Mouse (Mus musculus) forebrain, embryonic 16.5 days (tissue): ENCODE results near the gene Lrp8. TPM values are rescaled to one million over a fixed set of nuclear protein-coding genes. Genes with fewer than 3 reads are reported as not detected.
A peak's percentile ranks its signal among the peaks of the same experiment; 100 is the strongest.

Source experiments
- ATAC-seq: fragments of 200-750 bp; cut with Nextera tagmentation; 2 replicates; pipeline ENCODE4 v1.8.0; 2017; ENCODE audit warnings: mild to moderate bottlenecking, moderate library complexity
- H3K27ac ChIP-seq: fragments of 300-500 bp; sonication (generic); 2 replicates; pipeline ENCODE4 v1.5.1; 2014; ENCODE audit warnings: low read length, control low read depth
- H3K27me3 ChIP-seq: fragments of 300-500 bp; sonication (generic); replicated peaks from 2 replicates; pipeline ENCODE4 v1.6.1; 2014; ENCODE audit warnings: low read length; ENCODE audit not compliant: control insufficient read depth, insufficient read depth
- H3K36me3 ChIP-seq: fragments of 300-500 bp; sonication (generic); 2 replicates; pipeline ENCODE4 v1.6.1; 2014; ENCODE audit not compliant: control insufficient read depth, insufficient read depth
- H3K4me1 ChIP-seq: fragments of 300-500 bp; sonication (generic); replicated peaks from 2 replicates; pipeline ENCODE4 v1.6.1; 2014; ENCODE audit warnings: low read length; ENCODE audit not compliant: control insufficient read depth, insufficient read depth
- H3K4me2 ChIP-seq: fragments of 300-500 bp; sonication (generic); 2 replicates; pipeline ENCODE4 v1.6.1; 2014; ENCODE audit warnings: mild to moderate bottlenecking, low read length, control low read depth
- H3K4me3 ChIP-seq: fragments of 300-500 bp; sonication (generic); replicated peaks from 2 replicates; pipeline ENCODE4 v1.5.1; 2014; ENCODE audit warnings: mild to moderate bottlenecking, low read length, control low read depth
- H3K9ac ChIP-seq: fragments of 300-500 bp; sonication (generic); replicated peaks from 2 replicates; pipeline ENCODE4 v1.6.1; 2014; ENCODE audit warnings: low read depth, low read length, control low read depth
- H3K9me3 ChIP-seq: fragments of 300-500 bp; sonication (generic); 2 replicates; pipeline ENCODE4 v1.6.1; 2016; ENCODE audit warnings: low read length; ENCODE audit not compliant: control insufficient read depth
- WGBS: fragments of 180-500 bp; shearing (Covaris S2); extraction: QIAGEN DNeasy Blood & Tissue Kit; methylation state at CpG from one replicate; pipeline ENCODE4 v1.1.7; 2014; 5-methylcytosine and 5-hydroxymethylcytosine counted together
- polyA plus RNA-seq: library from polyadenylated mRNA; unstranded; fragments of >200 nt; fragmentation: Nextera tagmentation; extraction: Ambion mirVana; gene quantifications from 2 replicates; pipeline ENCODE4 v1.2.1, GENCODE M21; 2015

Lrp8 gene
- polyA plus RNA-seq, 1 experiment from 2014 or later = 71.8 TPM

GRCm38 (mm10) chr4:107819990-107820719 lies 18.1 kb downstream of the Lrp8 start:
- Histone ChIP-seq H3K27me3 (no peaks in the 10 kb centered on the region), H3K4me2 (no peak overlapping the region), H3K36me3 (no peaks in the 10 kb centered on the region), H3K9me3 (no peaks in the 10 kb centered on the region), H3K27ac (peak overlapping the region; percentile 58), H3K4me1 (peaks cover 99% of the 10 kb centered on the region), H3K9ac (peak overlapping the region; percentile 28; the same call in 1 of the 2 replicates), H3K4me3 (no peak overlapping the region)
- WGBS = 20% methylated on average over 16 of the region's 16 CpGs
- ATAC-seq = peak; percentile 23

- no peaks in the 10 kb centered on the region for H3K27me3 ChIP-seq
- no peak overlapping the region for H3K4me3 ChIP-seq
- peaks cover 100% of the 10 kb centered on the region for H3K4me1 ChIP-seq
- H3K9me3 ChIP-seq = no peaks in the 10 kb centered on the region
- H3K9ac ChIP-seq = no peak overlapping the region
- peak overlapping the region; percentile 58 for H3K27ac ChIP-seq
- H3K4me2 ChIP-seq = no peak overlapping the region
- WGBS = 52% methylated on average over 8 of the region's 8 CpGs
- H3K36me3 ChIP-seq = no peaks in the 10 kb centered on the region
- peak; percentile 13 for ATAC-seq
Measured at GRCm38 (mm10) chr4:107820856-107821619, 19.0 kb downstream of the Lrp8 start.

- H3K27me3 ChIP-seq = no peaks in the 10 kb centered on the region
- WGBS = 9% methylated on average over 9 of the region's 9 CpGs
- peaks cover 99% of the 10 kb centered on the region for H3K4me1 ChIP-seq
- ATAC-seq = peak; percentile 66
- H3K4me2 ChIP-seq = peak overlapping the region; percentile 30
- H3K9me3 ChIP-seq = no peaks in the 10 kb centered on the region
- H3K27ac ChIP-seq = peak overlapping the region; percentile 75
- H3K9ac ChIP-seq = no peak overlapping the region; the same call in none of the 2 replicates
- H3K36me3 ChIP-seq = no peaks in the 10 kb centered on the region
- no peak overlapping the region for H3K4me3 ChIP-seq
Measured at GRCm38 (mm10) chr4:107822936-107823411, 20.9 kb downstream of the Lrp8 start.

- Histone ChIP-seq H3K27ac (peak overlapping the region; percentile 75), H3K4me3 (0 out of 2 replicates have a peak overlapping the region, but pooled peaks have one; percentile 0), H3K4me1 (peaks cover 99% of the 10 kb centered on the region), H3K9me3 (no peaks in the 10 kb centered on the region), H3K4me2 (peak overlapping the region; percentile 30), H3K36me3 (no peaks in the 10 kb centered on the region), H3K9ac (peak overlapping the region; percentile 0), H3K27me3 (no peaks in the 10 kb centered on the region)
- 3% methylated on average over 11 of the region's 11 CpGs for WGBS
- ATAC-seq = peak; percentile 13; the same call in 1 of the 2 replicates
Measured at GRCm38 (mm10) chr4:107823511-107823910, 21.4 kb downstream of the Lrp8 start.

- Histone ChIP-seq H3K4me1 (peaks cover 99% of the 10 kb centered on the region), H3K27ac (peak overlapping the region; percentile 96), H3K4me3 (no peak overlapping the region), H3K27me3 (no peaks in the 10 kb centered on the region), H3K9ac (peak overlapping the region; percentile 52), H3K4me2 (peak overlapping the region; percentile 38), H3K36me3 (no peaks in the 10 kb centered on the region), H3K9me3 (no peaks in the 10 kb centered on the region)
- 4% methylated on average over 10 of the region's 10 CpGs for WGBS
- ATAC-seq = peak; percentile 89
Measured at GRCm38 (mm10) chr4:107828727-107829218, 26.7 kb downstream of the Lrp8 start.

GRCm38 (mm10) chr4:107829675-107830074 lies 27.6 kb downstream of the Lrp8 start:
- 0 out of 2 replicates have a peak overlapping the region, but pooled peaks have one; percentile 2 for H3K4me2 ChIP-seq

GRCm38 (mm10) chr4:107830189-107830588 lies 28.1 kb downstream of the Lrp8 start:
- WGBS = 42% methylated on average over 10 of the region's 10 CpGs
- H3K4me1 ChIP-seq = peaks cover 99% of the 10 kb centered on the region
- H3K4me3 ChIP-seq = no peak overlapping the region
- peak overlapping the region; percentile 96 for H3K27ac ChIP-seq
- H3K9ac ChIP-seq = peak overlapping the region; percentile 46
- H3K9me3 ChIP-seq = no peaks in the 10 kb centered on the region
- no peak for ATAC-seq
- H3K4me2 ChIP-seq = no peak overlapping the region
- no peaks in the 10 kb centered on the region for H3K27me3 ChIP-seq
- no peaks in the 10 kb centered on the region for H3K36me3 ChIP-seq

More at GRCm38 (mm10) chr4:107829675-107830074, 27.6 kb downstream of the Lrp8 start:
- Histone ChIP-seq H3K27me3 (no peaks in the 10 kb centered on the region), H3K4me1 (peaks cover 99% of the 10 kb centered on the region), H3K9ac (peak overlapping the region; percentile 46), H3K27ac (peak overlapping the region; percentile 96), H3K9me3 (no peaks in the 10 kb centered on the region), H3K36me3 (no peaks in the 10 kb centered on the region), H3K4me3 (no peak overlapping the region)
- no peak for ATAC-seq
- WGBS = 17% methylated on average over 2 of the region's 2 CpGs

- 21% methylated on average over 7 of the region's 7 CpGs for WGBS
- ATAC-seq = no peak
Measured at GRCm38 (mm10) chr4:107830821-107831221, 28.8 kb downstream of the Lrp8 start.

GRCm38 (mm10) chr4:107831678-107832077 lies 29.6 kb downstream of the Lrp8 start:
- no peak for ATAC-seq
- Histone ChIP-seq H3K9ac (no peak overlapping the region), H3K9me3 (no peaks in the 10 kb centered on the region), H3K27ac (no peak overlapping the region), H3K27me3 (no peaks in the 10 kb centered on the region), H3K4me3 (no peak overlapping the region), H3K4me1 (peaks cover 100% of the 10 kb centered on the region), H3K4me2 (no peak overlapping the region), H3K36me3 (no peaks in the 10 kb centered on the region)
- 80% methylated on average over 6 of the region's 6 CpGs for WGBS

More at GRCm38 (mm10) chr4:107830821-107831221, 28.8 kb downstream of the Lrp8 start:
- Histone ChIP-seq H3K36me3 (no peaks in the 10 kb centered on the region), H3K4me3 (no peak overlapping the region), H3K27ac (peak overlapping the region; percentile 96), H3K27me3 (no peaks in the 10 kb centered on the region), H3K4me2 (no peak overlapping the region), H3K4me1 (peaks cover 99% of the 10 kb centered on the region), H3K9ac (no peak overlapping the region; the same call in 1 of the 2 replicates), H3K9me3 (no peaks in the 10 kb centered on the region)
